Mouse (Mus musculus): ENCODE results near the gene Mrpl58.

The Mrpl58 gene

GRCm38 (mm10) chr11:115427482-115428331, 24.2 kb downstream of the Mrpl58 start:
- DNase-seq (ENCODE audit: low read depth, low spot score) = peak; percentile 92

- no peak for DNase-seq (ENCODE audit: low read depth, low spot score)
These were observed 25.8 kb downstream of the Mrpl58 start for GRCm38 (mm10) chr11:115429307-115429706.

- DNase-seq (ENCODE audit: low read depth, low spot score) = no peak
These were observed 27.0 kb downstream of the Mrpl58 start for GRCm38 (mm10) chr11:115430561-115430960.

GRCm38 (mm10) chr11:115432814-115433213, 29.3 kb downstream of the Mrpl58 start:
- DNase-seq (ENCODE audit: low read depth, low spot score) = no peak

- DNase-seq (ENCODE audit: low read depth, low spot score) = no peak
These were observed 29.8 kb downstream of the Mrpl58 start for GRCm38 (mm10) chr11:115433342-115433741.

- peak; percentile 50 for DNase-seq (ENCODE audit: low read depth, low spot score)
These were observed 32.2 kb downstream of the Mrpl58 start for GRCm38 (mm10) chr11:115435596-115436337.

- no peak for DNase-seq (ENCODE audit: low read depth, low spot score)
These were observed 34.1 kb downstream of the Mrpl58 start for GRCm38 (mm10) chr11:115437571-115438122.

GRCm38 (mm10) chr11:115439326-115439725, 35.8 kb downstream of the Mrpl58 start:
- DNase-seq (ENCODE audit: low read depth, low spot score) = no peak

GRCm38 (mm10) chr11:115439906-115440595, 36.5 kb downstream of the Mrpl58 start, which contains the start of gene Trim80:
Trim80 (plus strand) TSS chr11:115440545.
- DNase-seq (ENCODE audit: low read depth, low spot score) = peak; percentile 66

GRCm38 (mm10) chr11:115441417-115441816, 37.9 kb downstream of the Mrpl58 start:
- DNase-seq (ENCODE audit: low read depth, low spot score) = peak; percentile 67

GRCm38 (mm10) chr11:115446906-115447305, 43.4 kb downstream of the Mrpl58 start:
- no peak for DNase-seq (ENCODE audit: low read depth, low spot score)

- no peak for DNase-seq (ENCODE audit: low read depth, low spot score)
These were observed 43.9 kb downstream of the Mrpl58 start for GRCm38 (mm10) chr11:115447321-115447885.

- DNase-seq (ENCODE audit: low read depth, low spot score) = no peak
These were observed 44.5 kb downstream of the Mrpl58 start for GRCm38 (mm10) chr11:115448075-115448474.

GRCm38 (mm10) chr11:115448998-115449397, 45.4 kb downstream of the Mrpl58 start:
- no peak for DNase-seq (ENCODE audit: low read depth, low spot score)

- no peak for DNase-seq (ENCODE audit: low read depth, low spot score)
These were observed 46.6 kb downstream of the Mrpl58 start for GRCm38 (mm10) chr11:115450176-115450575.

GRCm38 (mm10) chr11:115451781-115452241, 48.3 kb downstream of the Mrpl58 start:
- DNase-seq (ENCODE audit: low read depth, low spot score) = no peak

- no peak for DNase-seq (ENCODE audit: low read depth, low spot score)
These were observed 48.8 kb downstream of the Mrpl58 start for GRCm38 (mm10) chr11:115452281-115452860.

GRCm38 (mm10) chr11:115453306-115453705, 49.8 kb downstream of the Mrpl58 start:
- DNase-seq (ENCODE audit: low read depth, low spot score) = no peak

GRCm38 (mm10) chr11:115454822-115455221, 51.3 kb downstream of the Mrpl58 start:
- DNase-seq (ENCODE audit: low read depth, low spot score) = peak; percentile 58

GRCm38 (mm10) chr11:115455619-115456018, 52.1 kb downstream of the Mrpl58 start:
- DNase-seq (ENCODE audit: low read depth, low spot score) = peak; percentile 67

- DNase-seq (ENCODE audit: low read depth, low spot score) = no peak
These were observed 52.6 kb downstream of the Mrpl58 start for GRCm38 (mm10) chr11:115456182-115456581.

All from ES-CJ7 (cell line).